Mouse (Mus musculus) heart, postnatal 0 days (tissue): Measurements from ENCODE around the gene Tmem219. TPM values are rescaled to one million over a fixed set of nuclear protein-coding genes. Genes with fewer than 3 reads are reported as not detected.
A peak's percentile ranks its signal among the peaks of the same experiment; 100 is the strongest.

Source experiments
- ATAC-seq: fragments of 200-750 bp; cut with Nextera tagmentation; 2 replicates; pipeline ENCODE4 v1.8.0; 2017; ENCODE audit warnings: low read depth, moderate number of reproducible peaks, moderate library complexity; ENCODE audit not compliant: insufficient read depth
- DNase-seq: peaks from one replicate; pipeline ENCODE4 v3.0.0-alpha.2; 2016; ENCODE audit warnings: low spot score
- H3K27ac ChIP-seq: fragments of 300-500 bp; sonication (generic); 2 replicates; pipeline ENCODE4 v1.5.1; 2014; ENCODE audit warnings: low read depth, mild to moderate bottlenecking
- H3K27me3 ChIP-seq: fragments of 300-500 bp; sonication (generic); 2 replicates; pipeline ENCODE4 v1.6.1; 2014; ENCODE audit warnings: low read length, mixed read lengths; ENCODE audit not compliant: control insufficient read depth, insufficient read depth
- H3K36me3 ChIP-seq: fragments of 300-500 bp; sonication (generic); replicated peaks from 2 replicates; pipeline ENCODE4 v1.6.1; 2014; ENCODE audit warnings: low read length, mixed read lengths; ENCODE audit not compliant: control insufficient read depth, insufficient read depth
- H3K4me1 ChIP-seq: fragments of 300-500 bp; sonication (generic); 2 replicates; pipeline ENCODE4 v1.6.1; 2014; ENCODE audit warnings: antibody characterized with exemption; ENCODE audit not compliant: control insufficient read depth, insufficient read depth
- H3K4me2 ChIP-seq: fragments of 300-500 bp; sonication (generic); 2 replicates; pipeline ENCODE4 v1.6.1; 2014; ENCODE audit warnings: low read depth, mild to moderate bottlenecking, low read length, moderate library complexity
- H3K4me3 ChIP-seq: fragments of 300-500 bp; sonication (generic); 2 replicates; pipeline ENCODE4 v1.5.1; 2014; ENCODE audit warnings: low read depth, low read length
- H3K9ac ChIP-seq: fragments of 300-500 bp; sonication (generic); replicated peaks from 2 replicates; pipeline ENCODE4 v1.6.1; 2014; ENCODE audit warnings: low read depth, low read length, mixed read lengths
- H3K9me3 ChIP-seq: fragments of 300-500 bp; sonication (generic); replicated peaks from 2 replicates; pipeline ENCODE4 v1.6.1; 2016; ENCODE audit warnings: low read length; ENCODE audit not compliant: control insufficient read depth
- CTCF ChIP-seq: IDR thresholded peaks from 2 replicates; pipeline ENCODE4 v1.5.1; 2016; ENCODE audit warnings: antibody characterized with exemption, control low read depth, low read depth
- EP300 ChIP-seq: IDR thresholded peaks from 2 replicates; pipeline ENCODE4 v1.6.1; 2016; ENCODE audit warnings: antibody characterized with exemption, low read depth
- WGBS: fragments of 180-500 bp; shearing (Covaris S2); extraction: QIAGEN DNeasy Blood & Tissue Kit; methylation state at CpG from one replicate; pipeline ENCODE4 v1.1.7; 2014; 5-methylcytosine and 5-hydroxymethylcytosine counted together
- polyA plus RNA-seq: library from polyadenylated mRNA; unstranded; fragments of >200 nt; fragmentation: Nextera tagmentation; extraction: Ambion mirVana; gene quantifications from 2 replicates; pipeline ENCODE4 v1.2.1, GENCODE M21; 2015
- total RNA-seq: library from RNA; depleted of rRNA; stranded (reverse); fragments of >200 nt; gene quantifications from 2 replicates; pipeline ENCODE4 v1.2.3, GENCODE M21; 2014; ENCODE audit warnings: low replicate concordance

Tmem219 gene
- total and polyA plus RNA-seq, 2 experiments from 2014 or later, result 20.5 to 30.0 TPM

DNA sequence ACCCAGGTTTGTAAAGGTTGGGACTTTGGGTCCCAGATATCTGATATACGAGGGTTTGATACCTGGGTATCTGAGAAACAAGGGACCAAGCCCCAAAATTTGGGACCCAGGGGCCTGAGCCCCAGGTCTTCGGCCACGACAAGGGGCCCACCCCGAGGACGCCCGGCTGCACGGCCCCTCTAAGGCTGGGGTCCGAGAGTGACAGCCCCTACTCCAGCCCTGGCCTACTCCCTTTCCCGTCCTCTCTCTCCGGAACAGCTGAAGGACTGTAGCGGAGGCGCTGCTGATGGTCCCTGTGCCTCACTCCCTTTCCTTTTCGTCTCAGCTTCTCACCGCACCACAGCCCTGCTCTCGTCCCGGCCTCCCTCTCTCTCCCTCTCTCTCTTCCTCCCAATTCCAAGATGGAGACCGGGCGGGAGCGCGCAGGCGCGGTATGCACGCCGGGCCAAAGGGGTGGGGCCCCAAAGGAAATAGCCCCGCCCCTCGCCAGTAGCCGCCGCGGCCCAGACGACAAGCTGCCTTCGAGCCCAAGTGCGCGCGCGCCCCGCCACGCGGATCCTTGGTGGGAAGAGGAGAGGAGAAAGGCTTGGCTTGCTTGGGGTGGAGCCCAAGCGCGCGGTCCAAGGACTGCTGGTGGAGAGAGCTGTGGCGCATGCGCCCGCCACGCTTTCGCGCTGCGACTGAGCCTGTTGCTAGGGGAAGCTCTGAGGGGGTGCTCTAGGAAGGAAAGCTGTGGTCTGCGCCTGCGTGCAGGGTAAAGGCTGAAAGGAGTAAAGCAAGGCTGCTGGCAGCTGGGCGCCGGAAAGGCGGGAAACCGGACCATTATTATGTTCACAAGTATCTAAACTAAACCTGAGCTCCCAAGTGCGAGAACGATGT, 38.2 kb downstream of the Tmem219 start, which contains the start of gene Taok2:
TSS of gene Taok2 (minus strand) at position 418 of the 879 bp plus-strand sequence.
- peak; percentile 97 for DNase-seq
- Histone ChIP-seq H3K4me3 (peak within 1 kb of the TSS; percentile 93), H3K27me3 (no peaks in the 10 kb centered on the region), H3K27ac (peak within 1 kb of the TSS; percentile 96), H3K36me3 (peaks cover 10% of the 10 kb centered on the region), H3K9ac (peak within 1 kb of the TSS; percentile 90), H3K9me3 (no peaks in the 10 kb centered on the region), H3K4me2 (peak within 1 kb of the TSS; percentile 97), H3K4me1 (peaks cover 24% of the 10 kb centered on the region; the same call in 1 of the 2 replicates)
- TF ChIP-seq EP300, result no peak
- peak; percentile 20; the same call in 1 of the 2 replicates for TF ChIP-seq CTCF
- peak; percentile 95 for ATAC-seq
- under 1% methylated on average over 56 of the region's 56 CpGs for WGBS

DNA sequence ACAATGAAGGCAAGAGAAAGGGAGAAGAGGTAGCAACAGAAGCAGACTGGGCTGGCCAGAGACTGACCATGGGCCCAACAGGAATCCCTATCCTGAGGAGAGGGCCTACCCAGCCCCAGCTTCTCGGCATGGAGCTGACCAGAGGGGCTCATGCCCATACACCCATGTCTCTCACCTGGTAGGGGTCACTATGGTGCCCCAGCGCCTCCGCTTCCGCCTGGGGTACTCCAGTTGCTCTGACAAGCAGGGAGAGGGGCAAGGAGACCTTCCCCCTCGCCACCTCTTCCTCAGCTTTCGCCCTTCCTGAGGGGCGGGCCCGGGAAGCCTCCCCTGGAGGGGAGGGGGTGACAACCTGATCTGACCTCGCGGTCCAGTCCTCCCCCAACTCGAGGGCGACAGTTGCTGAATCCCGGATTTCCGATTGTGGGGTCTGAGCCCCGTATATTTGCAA, 39.0 kb downstream of the Tmem219 start:
- Histone ChIP-seq H3K27me3 (no peaks in the 10 kb centered on the region), H3K4me2 (peak overlapping the region; percentile 97), H3K9me3 (no peaks in the 10 kb centered on the region), H3K4me1 (peaks cover 24% of the 10 kb centered on the region; the same call in 1 of the 2 replicates), H3K9ac (peak overlapping the region; percentile 90), H3K4me3 (peak overlapping the region; percentile 93), H3K27ac (peak overlapping the region; percentile 96), H3K36me3 (peaks cover 18% of the 10 kb centered on the region)
- DNase-seq (peak; percentile 33), ATAC-seq (no peak)
- WGBS, result 0% methylated on average over 15 of the region's 15 CpGs
- no peak for TF ChIP-seq CTCF
- TF ChIP-seq EP300, result no peak

DNA sequence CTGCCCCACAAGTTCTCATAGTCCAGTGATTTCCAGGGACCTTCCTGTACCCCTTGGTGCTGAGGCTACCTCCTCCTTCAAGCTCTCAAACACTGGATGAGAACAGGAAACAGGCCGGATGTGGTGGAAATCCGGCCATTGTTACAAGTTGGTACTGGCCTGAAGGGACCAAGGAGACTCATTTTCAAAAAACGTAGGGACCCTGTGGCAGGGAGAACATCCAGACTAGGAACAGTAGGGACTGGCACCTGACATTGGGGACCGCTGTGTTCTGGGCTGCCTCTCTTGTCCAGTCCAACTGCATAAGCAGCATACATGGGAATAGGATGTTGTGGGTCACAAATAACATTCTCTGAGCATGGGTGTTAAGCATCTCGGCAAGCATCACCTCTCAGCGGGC, 41.7 kb downstream of the Tmem219 start:
- WGBS, result 61% methylated on average over 6 of the region's 6 CpGs
- Histone ChIP-seq H3K36me3 (peaks cover 45% of the 10 kb centered on the region), H3K9ac (no peak overlapping the region; the same call in 1 of the 2 replicates), H3K27ac (peak overlapping the region; percentile 96), H3K9me3 (no peaks in the 10 kb centered on the region), H3K27me3 (no peaks in the 10 kb centered on the region), H3K4me3 (peak overlapping the region; percentile 93; the same call in 1 of the 2 replicates), H3K4me1 (peaks cover 24% of the 10 kb centered on the region; the same call in 1 of the 2 replicates), H3K4me2 (peak overlapping the region; percentile 97)
- DNase-seq, result peak; percentile 43
- no peak for TF ChIP-seq CTCF
- peak; percentile 82; the same call in 1 of the 2 replicates for TF ChIP-seq EP300
- ATAC-seq, result no peak

DNA sequence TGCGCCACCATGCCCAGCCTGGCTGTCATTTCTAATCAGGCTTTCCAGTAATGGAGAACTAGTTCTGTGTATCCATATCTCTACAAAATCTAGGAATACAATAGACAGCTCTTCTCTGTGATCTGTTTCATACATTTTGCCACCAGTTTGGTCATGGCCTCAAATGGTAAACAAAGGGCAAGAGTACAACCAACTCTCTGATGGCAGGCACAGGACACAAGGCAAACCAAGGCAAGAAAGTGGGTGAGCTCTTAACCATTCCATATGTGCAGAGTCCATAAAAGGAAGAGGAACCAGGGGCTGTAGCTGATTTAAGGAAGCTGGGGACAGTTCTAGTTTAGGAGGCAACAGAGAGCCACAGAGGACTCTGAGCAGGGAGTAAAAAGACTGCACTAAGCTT, 45.5 kb downstream of the Tmem219 start:
- 94% methylated on average over 1 of the region's 1 CpGs for WGBS
- no peak overlapping the region for H3K4me3 ChIP-seq
- H3K27me3 ChIP-seq, result no peaks in the 10 kb centered on the region
- ATAC-seq, result no peak
- TF ChIP-seq CTCF (no peak), EP300 (no peak)
- H3K27ac ChIP-seq, result no peak overlapping the region
- no peak overlapping the region for H3K4me2 ChIP-seq
- peaks cover 11% of the 10 kb centered on the region; the same call in 1 of the 2 replicates for H3K4me1 ChIP-seq
- H3K9me3 ChIP-seq, result no peaks in the 10 kb centered on the region
- DNase-seq, result no peak
- H3K36me3 ChIP-seq, result peaks cover 83% of the 10 kb centered on the region
- no peak overlapping the region for H3K9ac ChIP-seq

DNA sequence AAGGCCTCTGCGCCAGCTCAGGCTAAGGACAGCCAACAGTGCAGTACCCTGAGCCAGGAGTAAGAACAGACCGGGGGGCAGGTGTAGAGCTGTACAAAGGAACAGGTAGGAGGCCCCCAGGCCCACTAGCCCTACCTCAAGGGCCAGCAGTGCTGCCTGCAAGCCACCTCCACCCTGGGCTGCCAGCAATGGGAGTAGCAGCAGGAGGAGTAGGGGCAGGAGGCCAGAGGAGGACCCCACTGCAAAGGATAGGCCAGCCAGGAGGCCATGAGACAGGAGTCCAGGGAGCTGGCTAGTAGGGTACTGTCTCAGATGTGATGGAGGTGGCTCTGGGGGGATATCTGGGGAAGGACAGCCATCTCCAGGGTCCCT, 52.2 kb downstream of the Tmem219 start:
- Histone ChIP-seq H3K9me3 (no peaks in the 10 kb centered on the region), H3K4me3 (no peak overlapping the region), H3K9ac (no peak overlapping the region), H3K4me1 (no peaks in the 10 kb centered on the region), H3K27me3 (no peaks in the 10 kb centered on the region), H3K4me2 (no peak overlapping the region), H3K27ac (no peak overlapping the region), H3K36me3 (peaks cover 100% of the 10 kb centered on the region)
- 93% methylated on average over 2 of the region's 2 CpGs for WGBS
- no peak for DNase-seq
- ATAC-seq, result no peak
- TF ChIP-seq CTCF (no peak), EP300 (no peak)
